Mouse (Mus musculus) midbrain, embryonic 12.5 days (tissue): ENCODE measurements around the gene March7. TPM values are rescaled to one million over a fixed set of nuclear protein-coding genes. Genes with fewer than 3 reads are reported as not detected.

Experiments used
- ATAC-seq: fragments of 200-750 bp; cut with Nextera tagmentation; 2 replicates; pipeline ENCODE4 v1.8.0; 2017; ENCODE audit warnings: low read depth, moderate TSS enrichment, moderate library complexity; ENCODE audit not compliant: low FRiP score
- H3K27ac ChIP-seq: fragments of 300-500 bp; sonication (generic); replicated peaks from 2 replicates; pipeline ENCODE4 v1.5.1; 2016; ENCODE audit warnings: mild to moderate bottlenecking
- H3K27me3 ChIP-seq: fragments of 300-500 bp; sonication (generic); 2 replicates; pipeline ENCODE4 v1.6.1; 2016; ENCODE audit warnings: mild to moderate bottlenecking
- H3K36me3 ChIP-seq: fragments of 300-500 bp; sonication (generic); 2 replicates; pipeline ENCODE4 v1.6.1; 2016
- H3K4me1 ChIP-seq: fragments of 300-500 bp; sonication (generic); 2 replicates; pipeline ENCODE4 v1.6.1; 2016
- H3K4me2 ChIP-seq: fragments of 300-500 bp; sonication (generic); replicated peaks from 2 replicates; pipeline ENCODE4 v1.6.1; 2016; ENCODE audit warnings: mild to moderate bottlenecking, moderate library complexity
- H3K4me3 ChIP-seq: fragments of 300-500 bp; sonication (generic); 2 replicates; pipeline ENCODE4 v1.5.1; 2016; ENCODE audit warnings: mild to moderate bottlenecking
- H3K9ac ChIP-seq: fragments of 300-500 bp; sonication (generic); replicated peaks from 2 replicates; pipeline ENCODE4 v1.6.1; 2016; ENCODE audit warnings: mild to moderate bottlenecking, moderate library complexity
- H3K9me3 ChIP-seq: fragments of 300-500 bp; sonication (generic); 2 replicates; pipeline ENCODE4 v1.6.1; 2016; ENCODE audit warnings: mild to moderate bottlenecking
- WGBS: fragments of 180-500 bp; shearing (Covaris S2); methylation state at CpG from one replicate; pipeline ENCODE4 v1.1.7; 2016; 5-methylcytosine and 5-hydroxymethylcytosine counted together
- polyA plus RNA-seq: library from polyadenylated mRNA; unstranded; fragments of >200 nt; fragmentation: Nextera tagmentation; extraction: Ambion mirVana; gene quantifications from 2 replicates; pipeline ENCODE4 v1.2.1, GENCODE M21; 2016

March7 gene
- polyA plus RNA-seq, 1 experiment from 2014 or later: 103 TPM

DNA sequence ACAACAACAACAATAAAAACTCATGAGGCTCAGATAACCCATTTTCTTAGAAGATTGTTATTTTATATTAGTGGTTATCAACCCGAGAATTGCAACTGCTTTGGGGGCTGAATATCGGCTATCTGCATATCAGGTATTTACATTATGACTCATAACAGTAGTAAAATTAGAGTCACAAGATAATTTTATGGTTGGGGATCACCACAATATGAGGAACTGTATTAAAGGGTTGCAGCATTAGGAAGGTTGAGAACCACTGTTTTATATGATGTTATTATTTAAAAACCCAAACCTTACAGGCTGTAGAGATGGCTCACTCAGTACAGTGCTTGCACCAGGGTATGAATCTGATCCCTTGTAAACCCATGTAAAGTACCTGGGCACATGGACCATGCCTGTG, 89.6 kb downstream of the March7 start:
- ATAC-seq: no peak

More for the DNA sequence above, 89.6 kb downstream of the March7 start:
- H3K36me3 ChIP-seq: no peaks in the 10 kb centered on the region
- H3K9me3 ChIP-seq: no peaks in the 10 kb centered on the region
- WGBS: 97% methylated on average over 2 of the region's 2 CpGs
- no peak overlapping the region for H3K4me3 ChIP-seq
- no peak overlapping the region for H3K27ac ChIP-seq
- H3K4me2 ChIP-seq: no peak overlapping the region
- no peaks in the 10 kb centered on the region for H3K4me1 ChIP-seq
- H3K27me3 ChIP-seq: no peaks in the 10 kb centered on the region
- H3K9ac ChIP-seq: no peak overlapping the region

Other genes starting within 250 kb of the March7 start
- 86.9 and 96.0 TPM in 2 replicates for gene Baz2b, start within 50 bp of the March7 start, polyA plus RNA-seq
- 15.5 and 18.2 TPM in 2 replicates for gene Cd302, start 74.6 kb downstream of the March7 start, polyA plus RNA-seq
- 1.4 TPM in 2 replicates for gene Ly75, start 173.4 kb downstream of the March7 start, polyA plus RNA-seq